Mouse (Mus musculus) T-helper 17 cell (primary cell): ENCODE measurements at regions not wholly inside any gene's neighbourhood (a gene's known extent, or its start where the extent isn't known, plus 50 kb on each side); places are given as distances from the start of the nearest gene placed in this dataset.

ENCODE experiments used
- in situ Hi-C, 2 experiments: fragments of 300-600 bp; cut with MboI, MseI; formaldehyde crosslinking; loops; 1 replicate in 1 of 2; 2 replicates in 1 of 2; pipeline ENCODE4 v1.15.1; 2025; ENCODE audit warnings: high pct_unique_total_duplicates in 2 of 2

- in situ Hi-C loops, result loop anchor here in 1 of 2 experiments (25.0 kb wide), 1 partner anchor 1436 kb away; the partner anchor contains the start of gene Gsc
These were observed 111.3 kb upstream of the Vrk1 start for GRCm38 (mm10) chr12:105898580-105899293.

GRCm38 (mm10) chr12:105899294-105899909 lies 110.6 kb upstream of the Vrk1 start:
- in situ Hi-C loops, result loop anchor here in 1 of 2 experiments (25.0 kb wide), 1 partner anchor 1437 kb away; the partner anchor contains the start of gene Gsc

DNA sequence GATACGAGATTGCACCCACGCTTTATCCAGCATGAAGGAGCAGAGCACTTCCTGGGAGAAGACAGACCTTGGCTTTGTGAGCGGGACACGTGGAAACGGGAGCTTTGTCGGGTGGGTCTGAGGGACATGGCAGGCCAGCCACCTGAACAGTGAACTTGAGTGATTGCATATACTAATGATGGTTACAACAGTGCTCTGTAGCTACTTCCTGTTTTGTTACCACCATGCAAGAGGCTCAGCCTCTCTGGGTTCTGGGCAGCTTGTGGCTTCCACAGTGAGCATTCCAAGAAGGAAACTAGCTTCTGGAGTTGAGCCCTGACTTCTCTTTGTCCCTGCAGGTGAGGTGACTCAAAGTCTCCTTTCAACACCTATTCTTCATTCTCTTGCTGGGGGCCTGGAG lies 109.5 kb upstream of the Vrk1 start:
- in situ Hi-C loops, result loop anchor here in 1 of 2 experiments (25.0 kb wide), 1 partner anchor 1438 kb away; the partner anchor contains the start of gene Gsc

DNA sequence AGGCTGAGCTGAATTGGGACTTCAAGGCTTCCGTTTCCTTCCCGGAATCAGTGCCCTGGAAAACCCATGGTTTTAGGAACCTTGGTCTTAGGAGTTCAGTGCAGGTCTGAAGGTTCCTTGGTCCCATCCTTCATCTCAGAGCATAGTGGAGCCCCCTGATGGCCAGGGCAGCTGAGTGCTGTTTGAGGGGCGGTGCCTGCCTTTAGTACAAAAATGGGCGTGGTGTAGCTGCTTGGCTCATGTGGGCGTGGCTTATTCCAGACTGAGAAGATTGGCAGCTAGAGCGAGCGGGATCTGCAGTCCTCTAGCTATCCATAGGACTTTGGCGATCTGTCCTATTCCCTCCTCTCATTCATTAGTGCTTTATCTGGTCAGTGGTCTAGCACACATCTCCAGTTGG lies 107.0 kb upstream of the Vrk1 start:
- in situ Hi-C loops, result loop anchor here in 1 of 2 experiments (25.0 kb wide), 1 partner anchor 1441 kb away; the partner anchor contains the start of gene Gsc

DNA sequence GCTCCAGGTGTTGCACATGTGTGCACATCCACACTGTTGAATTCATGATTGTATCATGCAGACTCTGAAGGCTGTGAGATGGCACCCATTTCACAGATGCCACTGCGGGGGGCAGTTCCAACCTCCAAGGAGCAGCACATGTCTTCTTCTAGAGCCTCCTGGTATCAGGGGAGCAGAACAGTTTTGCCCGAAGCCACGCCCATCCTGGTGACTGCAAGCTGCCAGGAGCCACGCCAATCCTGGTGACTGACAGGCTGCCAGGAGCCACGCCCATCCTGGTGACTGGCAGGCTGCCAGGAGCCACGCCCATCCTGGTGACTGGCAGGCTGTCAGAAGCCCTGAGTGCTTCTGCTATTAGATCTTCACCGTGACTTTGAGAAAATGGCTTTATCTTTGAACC lies 103.4 kb upstream of the Vrk1 start:
- in situ Hi-C loops, result loop anchor here in 1 of 2 experiments (25.0 kb wide), 1 partner anchor 1444 kb away; the partner anchor contains the start of gene Gsc

DNA sequence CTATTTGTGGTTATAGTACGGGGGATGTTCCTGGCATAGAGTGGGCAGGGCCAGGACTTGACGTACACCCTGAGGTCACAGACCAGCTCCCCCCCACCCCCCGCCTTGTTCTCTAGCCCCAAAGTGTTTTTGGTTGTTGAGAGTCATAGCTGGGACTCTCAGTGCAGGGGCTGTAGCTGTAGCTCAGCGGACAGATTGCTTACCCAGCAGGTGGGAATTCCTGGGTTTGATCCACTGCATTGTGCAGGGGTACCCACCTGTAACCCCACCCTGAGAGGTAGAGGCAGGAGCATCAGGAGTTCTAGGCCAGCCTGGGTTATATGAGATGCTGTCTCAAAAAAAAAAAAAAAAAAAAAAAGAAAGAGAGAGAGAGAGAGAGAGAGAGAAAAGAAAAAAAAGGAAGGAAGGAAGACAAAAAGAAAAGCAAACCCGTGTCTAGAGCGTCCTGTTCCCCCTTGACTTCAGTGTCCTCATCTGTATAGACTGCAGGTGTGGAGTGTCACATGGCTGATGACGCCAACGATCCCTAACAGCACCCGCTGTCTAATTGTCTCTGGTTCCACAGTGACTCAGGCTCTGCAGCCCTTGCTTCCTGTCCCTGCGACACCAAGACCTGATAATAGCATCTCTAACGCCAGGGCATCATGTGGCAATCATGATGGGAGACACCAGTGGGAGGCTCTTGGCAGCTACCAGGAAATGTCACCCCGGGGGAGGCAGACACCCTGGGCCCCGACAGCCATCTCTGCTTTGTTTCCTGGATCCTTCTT lies 102.0 kb upstream of the Vrk1 start:
- in situ Hi-C loops, result loop anchor here in 1 of 2 experiments (25.0 kb wide), 1 partner anchor 1446 kb away; the partner anchor contains the start of gene Gsc

- in situ Hi-C loops, result loop anchor here in 1 of 2 experiments (25.0 kb wide), 1 partner anchor 1449 kb away; the partner anchor contains the start of gene Gsc
These were observed 98.5 kb upstream of the Vrk1 start for GRCm38 (mm10) chr12:105911556-105911955.

- in situ Hi-C loops, result loop anchor here in 1 of 2 experiments (25.0 kb wide), 1 partner anchor 1455 kb away; the partner anchor contains the start of gene Gsc
These were observed 92.6 kb upstream of the Vrk1 start for GRCm38 (mm10) chr12:105917388-105917963.

DNA sequence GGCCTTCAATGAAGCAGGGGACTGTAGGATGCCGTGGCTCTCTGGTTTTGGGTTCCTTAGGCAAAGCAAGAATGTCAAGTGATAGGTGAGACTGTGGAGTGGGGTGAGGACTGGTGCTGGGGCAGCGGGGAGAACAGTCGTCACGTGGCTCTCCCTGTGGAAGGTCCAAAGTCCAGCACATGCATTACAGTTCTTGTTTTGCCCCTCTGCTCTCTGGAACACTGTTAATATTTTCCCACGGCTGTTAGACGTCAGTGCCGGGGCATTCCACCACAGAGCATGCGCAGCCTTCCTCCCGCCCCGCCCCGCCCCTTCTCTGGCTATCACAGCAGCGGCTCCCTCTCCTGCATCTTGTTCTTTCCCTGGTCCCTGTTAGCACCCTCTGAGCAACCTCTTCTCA lies 91.3 kb upstream of the Vrk1 start:
- in situ Hi-C loops, result loop anchor here in 1 of 2 experiments (25.0 kb wide), 1 partner anchor 1456 kb away; the partner anchor contains the start of gene Gsc

GRCm38 (mm10) chr12:105927210-105927609 lies 82.8 kb upstream of the Vrk1 start:
- in situ Hi-C loops, result loop anchor here in 1 of 2 experiments (25.0 kb wide), 1 partner anchor 1485 kb away; no protein-coding TSS in a partner anchor

- in situ Hi-C loops, result loop anchor here in 1 of 2 experiments (25.0 kb wide), 1 partner anchor 1483 kb away; no protein-coding TSS in a partner anchor
These were observed 80.5 kb upstream of the Vrk1 start for GRCm38 (mm10) chr12:105929456-105929921.

DNA sequence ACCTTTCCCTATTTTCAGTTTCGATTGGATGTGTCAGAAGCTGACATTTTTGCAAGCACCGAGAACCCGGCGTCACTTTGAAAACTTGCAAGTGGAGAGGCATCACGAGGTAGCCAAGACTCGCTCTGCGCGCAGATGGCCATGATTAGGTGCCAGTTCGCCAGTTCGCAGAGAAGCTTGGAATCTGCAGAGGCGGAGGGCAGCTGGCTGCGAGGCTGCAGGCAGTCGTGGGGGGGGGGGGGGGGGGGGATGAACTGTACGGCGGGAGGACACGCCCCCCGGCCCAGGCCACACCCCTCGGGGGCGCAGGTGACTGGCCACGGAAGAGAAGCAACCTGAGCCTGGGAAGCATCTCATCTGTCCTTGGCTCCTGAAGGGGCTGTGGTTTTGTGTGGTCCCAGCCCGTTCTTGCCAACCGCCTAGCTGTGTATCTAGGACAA lies 74.6 kb upstream of the Vrk1 start:
- in situ Hi-C loops, result loop anchor here in 1 of 2 experiments (25.0 kb wide), 1 partner anchor 1477 kb away; no protein-coding TSS in a partner anchor

GRCm38 (mm10) chr12:105936812-105937530 lies 73.1 kb upstream of the Vrk1 start:
- in situ Hi-C loops, result loop anchor here in 1 of 2 experiments (25.0 kb wide), 1 partner anchor 1475 kb away; no protein-coding TSS in a partner anchor

- in situ Hi-C loops, result loop anchor here in 1 of 2 experiments (25.0 kb wide), 1 partner anchor 1470 kb away; no protein-coding TSS in a partner anchor
These were observed 67.6 kb upstream of the Vrk1 start for GRCm38 (mm10) chr12:105942136-105943076.

- in situ Hi-C loops, result loop anchor here in 1 of 2 experiments (25.0 kb wide), 1 partner anchor 1469 kb away; no protein-coding TSS in a partner anchor
These were observed 67.0 kb upstream of the Vrk1 start for GRCm38 (mm10) chr12:105943077-105943433.

- in situ Hi-C loops, result loop anchor here in 1 of 2 experiments (25.0 kb wide), 1 partner anchor 1465 kb away; no protein-coding TSS in a partner anchor
These were observed 62.7 kb upstream of the Vrk1 start for GRCm38 (mm10) chr12:105947332-105947731.

- in situ Hi-C loops, result loop anchor here in 1 of 2 experiments (25.0 kb wide), 1 partner anchor 1464 kb away; no protein-coding TSS in a partner anchor
These were observed 61.7 kb upstream of the Vrk1 start for GRCm38 (mm10) chr12:105948322-105948721.

GRCm38 (mm10) chr12:105955764-105956290 lies 54.2 kb upstream of the Vrk1 start:
- in situ Hi-C loops, result no loop called here
